Mouse (Mus musculus) neural tube, embryonic 11.5 days (tissue): ENCODE data around the gene St8sia1. TPM values are rescaled to one million over a fixed set of nuclear protein-coding genes. Genes with fewer than 3 reads are reported as not detected.

Experiments used
- ATAC-seq: fragments of 200-750 bp; cut with Nextera tagmentation; 2 replicates; pipeline ENCODE4 v1.8.0; 2017; ENCODE audit warnings: moderate number of reproducible peaks, mild to moderate bottlenecking, moderate TSS enrichment, moderate library complexity; ENCODE audit not compliant: insufficient read depth, low FRiP score, low TSS enrichment
- DNase-seq: peaks from one replicate; pipeline ENCODE4 v3.0.0-alpha.2; 2015; ENCODE audit warnings: low spot score
- H3K27ac ChIP-seq: fragments of 300-500 bp; sonication (generic); 2 replicates; pipeline ENCODE4 v1.5.1; 2014; ENCODE audit warnings: low read depth, mild to moderate bottlenecking, low read length
- H3K27me3 ChIP-seq: fragments of 300-500 bp; sonication (generic); 2 replicates; pipeline ENCODE4 v1.6.1; 2014; ENCODE audit warnings: mild to moderate bottlenecking, low read length, mixed read lengths; ENCODE audit not compliant: control insufficient read depth, insufficient read depth
- H3K36me3 ChIP-seq: fragments of 300-500 bp; sonication (generic); 2 replicates; pipeline ENCODE4 v1.6.1; 2014; ENCODE audit warnings: mild to moderate bottlenecking, low read length, moderate library complexity, mixed read lengths; ENCODE audit not compliant: control insufficient read depth, insufficient read depth
- H3K4me1 ChIP-seq: fragments of 300-500 bp; sonication (generic); 2 replicates; pipeline ENCODE4 v1.6.1; 2014; ENCODE audit warnings: low read length, mixed read lengths; ENCODE audit not compliant: control insufficient read depth, insufficient read depth
- H3K4me2 ChIP-seq: fragments of 300-500 bp; sonication (generic); 2 replicates; pipeline ENCODE4 v1.6.1; 2014; ENCODE audit warnings: low read depth, mild to moderate bottlenecking, moderate library complexity
- H3K4me3 ChIP-seq: fragments of 300-500 bp; sonication (generic); 2 replicates; pipeline ENCODE4 v1.5.1; 2014; ENCODE audit warnings: low read depth, low read length
- H3K9ac ChIP-seq: fragments of 300-500 bp; sonication (generic); 2 replicates; pipeline ENCODE4 v1.6.1; 2014; ENCODE audit warnings: mild to moderate bottlenecking, low read length
- H3K9me3 ChIP-seq: fragments of 300-500 bp; sonication (generic); 2 replicates; pipeline ENCODE4 v1.6.1; 2016; ENCODE audit warnings: low read length; ENCODE audit not compliant: control insufficient read depth
- WGBS: fragments of 180-500 bp; shearing (Covaris S2); extraction: QIAGEN DNeasy Blood & Tissue Kit; methylation state at CpG from one replicate; pipeline ENCODE4 v1.1.7; 2014; 5-methylcytosine and 5-hydroxymethylcytosine counted together
- polyA plus RNA-seq: library from polyadenylated mRNA; unstranded; fragments of >200 nt; fragmentation: Nextera tagmentation; extraction: Ambion mirVana; gene quantifications from 2 replicates; pipeline ENCODE4 v1.2.1, GENCODE M21; 2014

St8sia1 gene
- polyA plus RNA-seq, 1 experiment from 2014 or later: 10.6 TPM

DNA sequence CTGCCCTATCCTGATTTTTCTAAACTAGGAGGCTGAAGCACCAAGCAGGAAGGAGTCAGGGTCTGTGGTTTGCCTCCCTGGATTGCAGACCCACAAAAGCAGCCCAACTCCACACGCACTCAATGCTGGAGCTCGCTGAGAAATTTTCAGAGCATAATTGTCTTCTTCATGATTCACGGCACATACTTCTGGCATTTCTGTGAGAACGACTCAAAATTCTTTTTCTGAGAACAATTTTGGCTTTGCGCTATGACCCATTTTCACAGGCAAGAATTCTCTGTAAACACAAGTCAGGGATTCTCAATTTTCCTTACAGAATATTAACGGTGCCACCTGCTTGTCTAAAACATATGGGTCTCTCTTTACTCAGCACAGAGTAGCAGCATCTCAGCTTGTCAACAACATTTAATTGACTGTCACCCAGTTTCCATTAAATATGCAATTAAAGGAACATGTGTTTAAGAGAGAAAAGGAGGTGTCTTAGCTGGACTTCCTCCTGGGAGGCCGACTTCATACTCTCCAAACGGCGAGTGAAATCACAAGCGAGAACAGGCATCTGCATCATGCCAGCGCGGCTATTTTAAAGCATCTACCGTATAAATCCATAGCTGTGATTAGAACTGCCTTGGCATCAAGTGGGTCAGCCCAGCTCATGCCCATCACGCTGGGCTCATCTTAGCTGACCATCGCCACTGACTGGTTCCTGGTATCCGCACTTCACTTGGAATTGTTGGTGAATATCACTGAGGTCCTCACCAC, 35.5 kb downstream of the St8sia1 start:
- ATAC-seq: no peak
- Histone ChIP-seq H3K9ac (no peak overlapping the region), H3K4me3 (no peak overlapping the region), H3K4me1 (no peaks in the 10 kb centered on the region), H3K9me3 (no peaks in the 10 kb centered on the region), H3K36me3 (no peaks in the 10 kb centered on the region), H3K27me3 (no peaks in the 10 kb centered on the region), H3K4me2 (no peak overlapping the region), H3K27ac (no peak overlapping the region)
- 93% methylated on average over 16 of the region's 16 CpGs for WGBS
- DNase-seq: no peak

DNA sequence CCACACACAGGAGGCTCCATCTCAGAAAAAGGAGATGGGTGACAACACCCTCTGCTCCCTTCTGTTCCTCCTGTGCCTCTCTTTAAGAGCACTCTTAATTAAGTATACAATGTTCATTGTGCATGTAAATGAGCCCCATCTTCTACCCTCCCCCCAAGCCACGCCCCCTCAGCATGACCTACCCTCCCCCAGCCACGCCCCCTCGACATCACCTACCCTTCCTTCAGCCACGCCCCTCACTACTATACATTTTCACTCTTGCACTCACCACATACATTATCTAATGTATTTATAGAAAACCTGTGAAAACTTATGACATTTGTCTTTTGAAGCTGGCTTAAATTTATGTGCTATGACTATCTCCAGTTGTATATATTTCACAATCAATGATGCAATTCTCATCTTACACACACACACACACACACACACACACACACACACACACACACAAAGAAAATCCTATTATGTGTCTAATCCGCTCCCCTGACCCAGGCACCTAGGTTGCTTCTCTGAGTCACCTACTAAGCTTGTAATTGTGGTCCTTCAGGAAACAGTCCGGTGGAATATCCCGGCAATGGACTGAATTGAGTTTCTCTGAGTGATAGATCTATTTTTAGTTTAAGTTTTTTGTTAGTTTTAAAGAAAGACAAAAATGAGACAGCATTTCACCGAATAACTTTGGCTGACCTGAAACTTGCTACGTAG, 37.2 kb downstream of the St8sia1 start:
- H3K27ac ChIP-seq: no peak overlapping the region
- no peak for DNase-seq
- no peaks in the 10 kb centered on the region for H3K4me1 ChIP-seq
- H3K27me3 ChIP-seq: no peaks in the 10 kb centered on the region
- H3K9ac ChIP-seq: no peak overlapping the region
- H3K9me3 ChIP-seq: no peaks in the 10 kb centered on the region
- no peak overlapping the region for H3K4me2 ChIP-seq
- no peaks in the 10 kb centered on the region for H3K36me3 ChIP-seq
- ATAC-seq: no peak
- WGBS: 88% methylated on average over 9 of the region's 9 CpGs
- H3K4me3 ChIP-seq: no peak overlapping the region

DNA sequence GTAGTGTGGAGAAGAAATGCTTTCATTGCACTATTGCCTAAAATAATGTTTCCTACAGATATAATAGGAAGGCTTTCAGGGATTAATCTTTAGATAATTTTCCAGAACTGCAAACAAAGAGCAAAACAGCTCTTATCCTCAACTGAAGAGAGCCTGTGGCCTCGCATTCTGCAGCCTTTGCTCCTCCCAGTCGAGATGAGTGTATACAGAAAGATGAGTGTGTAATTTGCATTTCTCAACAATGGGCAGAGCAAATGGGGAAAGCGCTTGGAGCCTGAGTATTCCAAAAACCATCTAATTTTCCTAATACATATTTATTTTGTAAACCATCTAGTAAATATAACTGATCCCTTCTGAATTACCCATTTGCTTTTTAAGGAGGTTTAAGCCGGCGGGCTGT, 38.3 kb downstream of the St8sia1 start:
- DNase-seq (no peak), ATAC-seq (no peak)
- H3K27ac ChIP-seq: no peak overlapping the region

DNA sequence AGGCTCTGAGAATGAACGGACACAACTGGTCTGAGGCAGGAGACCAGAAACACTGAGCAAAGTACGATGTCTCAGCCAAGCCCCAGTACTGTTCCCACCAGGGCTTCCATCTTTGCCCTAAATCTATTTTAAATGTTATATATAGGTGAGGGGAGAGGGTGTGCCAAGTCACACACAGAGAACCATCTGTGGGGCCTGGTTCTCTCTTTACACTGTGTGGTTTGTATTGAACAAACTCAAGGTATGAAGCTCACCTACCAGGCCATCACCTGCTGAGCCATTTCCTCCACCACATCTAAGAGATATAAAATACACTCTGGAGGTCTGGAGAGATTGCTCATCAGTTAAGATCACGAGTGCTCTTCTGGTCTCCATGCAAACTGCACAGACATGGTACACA, 38.9 kb downstream of the St8sia1 start:
- ATAC-seq (no peak), DNase-seq (no peak)
- no peaks in the 10 kb centered on the region for H3K4me1 ChIP-seq
- H3K36me3 ChIP-seq: no peaks in the 10 kb centered on the region
- WGBS: 81% methylated on average over 3 of the region's 3 CpGs
- H3K27ac ChIP-seq: no peak overlapping the region
- no peak overlapping the region for H3K4me2 ChIP-seq
- H3K27me3 ChIP-seq: no peaks in the 10 kb centered on the region
- H3K9ac ChIP-seq: no peak overlapping the region
- no peak overlapping the region for H3K4me3 ChIP-seq
- H3K9me3 ChIP-seq: no peaks in the 10 kb centered on the region

More for the DNA sequence above, 38.3 kb downstream of the St8sia1 start:
- Histone ChIP-seq H3K9me3 (no peaks in the 10 kb centered on the region), H3K9ac (no peak overlapping the region), H3K36me3 (no peaks in the 10 kb centered on the region), H3K4me2 (no peak overlapping the region), H3K27me3 (no peaks in the 10 kb centered on the region), H3K4me3 (no peak overlapping the region), H3K4me1 (no peaks in the 10 kb centered on the region)
- 75% methylated on average over 5 of the region's 5 CpGs for whole genome bisulfite sequencing

DNA sequence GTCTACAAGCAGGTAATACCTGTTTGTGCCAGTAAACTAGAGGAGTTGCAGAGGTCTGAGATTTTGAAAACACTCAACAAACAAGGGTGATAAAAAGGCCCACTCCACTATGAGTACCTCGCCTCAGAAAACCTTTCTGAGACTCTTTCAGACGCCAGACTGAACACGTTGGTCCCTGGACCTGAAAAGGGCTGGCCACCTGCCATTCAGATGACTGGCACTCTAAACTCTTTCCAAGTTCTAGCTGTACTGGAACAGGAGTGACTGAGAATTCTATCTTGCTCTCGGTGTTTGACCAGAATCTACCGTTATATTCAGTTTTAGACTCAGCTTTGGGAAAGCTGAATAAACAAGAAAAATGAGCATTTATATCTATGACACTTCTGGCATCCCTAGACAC, 43.4 kb downstream of the St8sia1 start:
- Histone ChIP-seq H3K9me3 (no peaks in the 10 kb centered on the region), H3K27ac (no peak overlapping the region), H3K4me1 (no peaks in the 10 kb centered on the region), H3K27me3 (no peaks in the 10 kb centered on the region), H3K36me3 (no peaks in the 10 kb centered on the region), H3K9ac (no peak overlapping the region), H3K4me2 (no peak overlapping the region), H3K4me3 (no peak overlapping the region)
- 85% methylated on average over 5 of the region's 5 CpGs for WGBS
- ATAC-seq (no peak), DNase-seq (no peak)

DNA sequence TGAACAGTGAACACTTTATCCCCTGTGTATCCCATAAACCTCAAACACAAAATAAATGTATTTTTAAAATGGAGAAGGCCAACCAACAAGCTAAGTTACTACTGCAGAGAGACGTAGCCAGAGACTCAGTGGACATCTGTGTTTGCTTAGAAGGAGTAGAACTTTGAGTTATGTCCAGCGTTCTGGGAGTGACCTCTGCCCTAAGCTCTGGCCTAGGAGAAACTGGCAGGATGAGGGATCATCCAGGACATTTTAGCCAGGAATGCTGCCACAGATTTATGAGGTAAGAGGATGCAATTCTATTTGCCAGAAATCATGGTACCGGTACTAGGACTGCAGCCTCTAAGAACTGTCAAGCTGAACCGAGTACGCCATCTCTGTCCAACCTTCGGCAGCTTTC, 45.6 kb downstream of the St8sia1 start:
- H3K4me3 ChIP-seq: no peak overlapping the region
- H3K4me1 ChIP-seq: peaks cover 3% of the 10 kb centered on the region; the same call in 1 of the 2 replicates
- no peaks in the 10 kb centered on the region for H3K36me3 ChIP-seq
- no peaks in the 10 kb centered on the region for H3K9me3 ChIP-seq
- H3K27me3 ChIP-seq: no peaks in the 10 kb centered on the region
- DNase-seq (no peak), ATAC-seq (no peak)
- WGBS: 73% methylated on average over 6 of the region's 6 CpGs
- H3K4me2 ChIP-seq: no peak overlapping the region
- no peak overlapping the region for H3K9ac ChIP-seq
- H3K27ac ChIP-seq: no peak overlapping the region

DNA sequence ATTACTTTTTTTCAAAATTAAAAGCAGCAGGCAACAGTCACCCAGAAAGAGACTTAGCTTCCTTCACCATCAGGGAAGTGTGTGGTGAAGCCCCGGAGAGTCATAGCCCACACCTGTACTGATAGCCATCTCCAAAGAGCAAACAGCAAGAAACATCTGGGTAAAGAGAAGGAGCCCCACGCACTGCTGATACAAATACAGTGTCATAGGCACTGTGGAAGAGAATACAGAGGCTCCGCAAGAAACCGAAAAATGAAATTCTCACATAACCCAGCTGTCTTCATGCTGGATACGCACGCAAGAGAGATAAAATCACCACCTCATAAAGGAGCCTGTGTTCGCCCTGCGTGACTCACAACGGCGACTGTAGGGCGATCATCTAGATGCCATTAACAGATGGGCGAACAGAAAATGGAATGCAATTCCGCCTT, 46.8 kb downstream of the St8sia1 start:
- H3K4me2 ChIP-seq: no peak overlapping the region
- H3K36me3 ChIP-seq: no peaks in the 10 kb centered on the region
- H3K27ac ChIP-seq: no peak overlapping the region; the same call in 1 of the 2 replicates
- DNase-seq (no peak), ATAC-seq (no peak)
- H3K4me1 ChIP-seq: peaks cover 3% of the 10 kb centered on the region; the same call in 1 of the 2 replicates
- no peak overlapping the region for H3K4me3 ChIP-seq
- H3K9me3 ChIP-seq: no peaks in the 10 kb centered on the region
- 71% methylated on average over 13 of the region's 13 CpGs for WGBS
- no peaks in the 10 kb centered on the region for H3K27me3 ChIP-seq
- H3K9ac ChIP-seq: no peak overlapping the region

DNA sequence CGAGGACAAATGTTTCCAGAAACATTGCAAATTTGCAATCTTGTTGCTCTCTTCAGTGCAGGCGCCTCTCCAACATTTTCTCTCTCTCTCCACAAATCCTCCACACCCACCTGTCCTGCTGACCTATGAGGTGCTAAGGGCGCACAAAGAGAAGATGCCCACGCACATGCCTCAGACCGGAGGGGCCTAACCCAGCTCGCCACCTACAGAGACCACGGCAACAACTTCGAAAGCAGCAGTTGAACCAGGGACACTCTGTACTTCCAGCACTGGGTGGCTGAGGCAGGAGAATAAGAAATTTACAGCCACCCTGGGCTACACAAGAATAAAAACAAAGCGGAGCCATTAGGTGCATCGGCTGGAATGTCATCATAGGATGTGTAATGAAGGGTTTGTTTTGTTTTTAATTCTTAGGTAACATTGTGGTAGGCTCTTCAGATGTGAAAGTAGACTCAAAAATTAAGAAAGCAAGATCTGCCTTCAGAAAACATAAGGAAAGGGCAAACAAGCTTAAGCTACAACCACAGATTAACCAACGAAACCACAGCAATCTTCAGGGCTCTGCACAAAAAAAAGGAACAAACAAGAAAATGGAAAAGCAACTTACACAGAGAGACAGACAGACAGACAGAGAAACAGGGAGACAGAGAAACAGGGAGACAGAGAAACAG, 47.8 kb downstream of the St8sia1 start:
- Histone ChIP-seq H3K27ac (no peak overlapping the region), H3K4me1 (peaks cover 3% of the 10 kb centered on the region; the same call in 1 of the 2 replicates)
- no peak for DNase-seq

More for the DNA sequence above, 47.8 kb downstream of the St8sia1 start:
- H3K4me2 ChIP-seq: no peak overlapping the region
- no peak overlapping the region for H3K9ac ChIP-seq
- H3K9me3 ChIP-seq: no peaks in the 10 kb centered on the region
- H3K36me3 ChIP-seq: no peaks in the 10 kb centered on the region
- WGBS: 87% methylated on average over 11 of the region's 11 CpGs
- no peak for ATAC-seq
- H3K4me3 ChIP-seq: no peak overlapping the region
- H3K27me3 ChIP-seq: no peaks in the 10 kb centered on the region
